Mouse (Mus musculus) lung, adult 2 months (tissue): Measurements from ENCODE around the gene Raver2. TPM values are rescaled to one million over a fixed set of nuclear protein-coding genes. Genes with fewer than 3 reads are reported as not detected.
A peak's percentile ranks its signal among the peaks of the same experiment; 100 is the strongest.

ENCODE experiments used
- DNase-seq: peaks from one replicate; pipeline ENCODE4 v3.0.0; 2022
- H3K4me1 ChIP-seq: fragments of 200-500 bp; 2 replicates; pipeline ENCODE4 v1.6.1; 2011; ENCODE audit warnings: low read length; ENCODE audit not compliant: control insufficient read depth, insufficient read depth
- H3K4me3 ChIP-seq: fragments of 200-500 bp; replicated peaks from 2 replicates; pipeline ENCODE3; 2011; ENCODE audit warnings: low read depth, mild to moderate bottlenecking, control low read depth, low read length; ENCODE audit errors: extremely low read depth
- CTCF ChIP-seq: fragments of 200-500 bp; IDR thresholded peaks from 2 replicates; pipeline ENCODE4 v1.5.1; 2011; ENCODE audit warnings: mild to moderate bottlenecking, low read length, control low read depth; ENCODE audit not compliant: insufficient read depth
- POLR2A ChIP-seq: fragments of 200-500 bp; IDR thresholded peaks from 2 replicates; pipeline ENCODE4 v1.6.1; 2011; ENCODE audit warnings: low read depth, mild to moderate bottlenecking, control low read depth, low read length, borderline replicate concordance; ENCODE audit errors: extremely low read depth
- WGBS: fragments of 180-500 bp; shearing (Covaris S2); methylation state at CpG from one replicate; pipeline ENCODE4 v1.1.7; 2018; 5-methylcytosine and 5-hydroxymethylcytosine counted together
- polyA plus RNA-seq: library from polyadenylated mRNA; depleted of rRNA; stranded (reverse); fragments of >200 nt; gene quantifications from 2 replicates; pipeline ENCODE4 v1.2.3, GENCODE M21; 2012

Gene Raver2
- polyA plus RNA-seq, 1 experiment: 19.8 TPM

- Histone ChIP-seq H3K4me3 (no peak overlapping the region), H3K4me1 (peaks cover 3% of the 10 kb centered on the region; the same call in 1 of the 2 replicates)
- TF ChIP-seq CTCF: no peak
- TF ChIP-seq POLR2A: no peak
- 85% methylated on average over 1 of the region's 1 CpGs for WGBS
- DNase-seq: no peak
Observed at GRCm38 (mm10) chr4:101167777-101168176, 99.0 kb downstream of the Raver2 start.

- peak; percentile 26 for DNase-seq
- peak; percentile 45 for TF ChIP-seq CTCF
- TF ChIP-seq POLR2A: no peak
- peaks cover 3% of the 10 kb centered on the region; the same call in 1 of the 2 replicates for H3K4me1 ChIP-seq
- 47% methylated on average over 6 of the region's 6 CpGs for WGBS
- H3K4me3 ChIP-seq: no peak overlapping the region
Observed at GRCm38 (mm10) chr4:101168189-101168778, 99.5 kb downstream of the Raver2 start.

- WGBS: 56% methylated on average over 2 of the region's 2 CpGs
- Histone ChIP-seq H3K4me3 (no peak overlapping the region), H3K4me1 (peaks cover 3% of the 10 kb centered on the region; the same call in 1 of the 2 replicates)
- DNase-seq: no peak
- TF ChIP-seq POLR2A: no peak
- no peak for TF ChIP-seq CTCF
Observed at GRCm38 (mm10) chr4:101172738-101173137, 104.0 kb downstream of the Raver2 start.

GRCm38 (mm10) chr4:101174916-101175625 is 106.3 kb downstream of the Raver2 start:
- no peak overlapping the region for H3K4me3 ChIP-seq
- no peak for DNase-seq
- peaks cover 2% of the 10 kb centered on the region; the same call in 1 of the 2 replicates for H3K4me1 ChIP-seq
- WGBS: 83% methylated on average over 10 of the region's 10 CpGs
- TF ChIP-seq POLR2A (no peak), CTCF (no peak)

DNA sequence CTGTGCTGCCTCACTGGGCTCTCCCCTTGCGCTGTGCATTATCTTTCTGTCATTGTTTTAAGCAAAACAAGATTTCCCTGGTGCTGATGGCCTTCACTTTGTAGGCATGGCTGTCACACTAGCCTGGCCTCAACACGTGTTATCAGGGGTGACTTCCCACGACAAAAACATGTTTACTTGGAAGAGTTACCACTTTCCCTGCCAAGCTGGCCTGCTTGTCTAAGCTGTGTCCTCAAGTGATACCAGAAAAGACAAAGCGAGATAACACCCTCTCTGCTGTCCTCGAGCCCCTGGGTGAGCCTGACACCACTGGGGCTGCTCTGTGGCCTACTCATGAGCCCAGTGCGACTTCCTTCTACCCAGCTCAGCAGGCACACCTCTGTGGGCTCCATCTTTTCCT is 107.3 kb downstream of the Raver2 start:
- no peak for DNase-seq
- WGBS: 40% methylated on average over 6 of the region's 6 CpGs
- H3K4me1 ChIP-seq: peaks cover 2% of the 10 kb centered on the region; the same call in 1 of the 2 replicates
- no peak overlapping the region for H3K4me3 ChIP-seq
- TF ChIP-seq CTCF (no peak), POLR2A (no peak)

- Histone ChIP-seq H3K4me1 (peaks cover 7% of the 10 kb centered on the region), H3K4me3 (no peak overlapping the region)
- no peak for DNase-seq
- TF ChIP-seq POLR2A: no peak
- no peak for TF ChIP-seq CTCF
- WGBS: 69% methylated on average over 3 of the region's 3 CpGs
Observed at GRCm38 (mm10) chr4:101177796-101178195, 109.0 kb downstream of the Raver2 start.

DNA sequence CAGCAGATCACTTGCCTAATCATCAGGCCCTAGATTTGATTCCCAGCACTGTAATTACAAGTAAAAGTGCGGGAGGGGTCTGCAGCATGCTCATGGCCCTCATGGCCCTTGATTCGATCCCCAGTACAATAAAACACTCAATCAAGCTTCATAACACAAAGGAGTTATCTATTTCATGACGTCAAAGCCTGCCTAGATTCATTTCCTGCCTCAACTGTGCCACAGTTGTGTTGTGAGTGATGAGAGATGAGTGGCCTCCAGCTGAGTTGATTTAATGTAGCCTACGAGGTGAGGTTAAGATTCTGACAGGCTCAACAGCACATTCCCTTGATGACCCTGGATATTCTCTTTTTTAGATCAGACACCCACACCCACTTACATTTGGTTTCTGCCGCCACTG is 110.3 kb downstream of the Raver2 start:
- Histone ChIP-seq H3K4me1 (peaks cover 12% of the 10 kb centered on the region), H3K4me3 (no peak overlapping the region)
- TF ChIP-seq CTCF: no peak
- TF ChIP-seq POLR2A: no peak
- 59% methylated on average over 5 of the region's 5 CpGs for WGBS
- DNase-seq: no peak

DNA sequence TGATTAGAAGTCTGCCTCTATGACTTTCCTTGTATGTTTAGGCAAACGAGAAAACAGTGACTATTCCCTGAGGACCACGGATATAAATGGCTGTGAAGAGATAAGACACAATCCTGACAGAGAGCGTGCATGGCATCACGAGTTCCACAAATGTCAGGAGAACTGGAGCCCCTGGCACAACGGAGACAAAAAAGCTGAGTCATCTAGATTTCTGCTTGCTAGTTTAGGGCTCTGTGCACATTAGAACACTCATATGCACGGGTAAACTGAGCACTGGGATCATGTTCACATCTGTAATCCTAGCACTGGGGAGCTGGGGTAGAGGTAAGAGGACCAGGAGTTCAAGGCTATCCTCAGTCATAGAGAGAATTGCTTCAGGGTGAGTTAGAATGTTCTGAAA is 111.1 kb downstream of the Raver2 start:
- H3K4me1 ChIP-seq: peaks cover 12% of the 10 kb centered on the region
- H3K4me3 ChIP-seq: no peak overlapping the region
- DNase-seq: no peak
- no peak for TF ChIP-seq POLR2A
- TF ChIP-seq CTCF: no peak
- 74% methylated on average over 6 of the region's 6 CpGs for WGBS

DNA sequence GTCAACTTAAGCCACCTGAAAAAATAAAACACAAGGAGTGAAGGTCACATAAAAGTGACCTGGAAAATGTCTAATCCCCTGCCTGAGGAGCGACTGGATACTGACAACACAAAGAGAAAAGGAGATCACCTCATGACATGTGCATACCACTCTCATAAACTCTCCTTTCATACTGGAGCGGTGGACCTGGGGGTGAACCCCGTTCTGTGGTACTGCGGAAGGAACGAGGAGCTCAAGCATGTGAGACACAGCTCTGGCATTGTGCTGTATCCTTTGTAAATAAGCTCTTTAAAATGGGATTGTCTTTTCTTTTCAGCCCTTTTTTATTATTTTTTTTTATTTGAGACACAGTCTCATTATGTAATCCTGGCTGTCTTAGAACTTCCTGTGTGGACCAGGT is 111.9 kb downstream of the Raver2 start:
- Histone ChIP-seq H3K4me3 (no peak overlapping the region), H3K4me1 (peaks cover 16% of the 10 kb centered on the region)

GRCm38 (mm10) chr4:101182603-101183011 is 113.8 kb downstream of the Raver2 start:
- Histone ChIP-seq H3K4me1 (peaks cover 21% of the 10 kb centered on the region), H3K4me3 (no peak overlapping the region)
- no peak for DNase-seq
- TF ChIP-seq CTCF (no peak), POLR2A (no peak; the same call in 1 of the 2 replicates)
- 30% methylated on average over 8 of the region's 9 CpGs for WGBS

More for the DNA sequence above, 111.9 kb downstream of the Raver2 start:
- TF ChIP-seq POLR2A: no peak
- TF ChIP-seq CTCF: no peak
- DNase-seq: no peak
- 76% methylated on average over 5 of the region's 5 CpGs for WGBS
